Mouse (Mus musculus) hindbrain, embryonic 14.5 days (tissue): ENCODE data around the gene Atp8a2. TPM values are rescaled to one million over a fixed set of nuclear protein-coding genes. Genes with fewer than 3 reads are reported as not detected.
"Not testable (repeated sequence)": the region's sequence is repeated elsewhere in the genome, so short reads cannot be mapped to it uniquely, and the experiment has no call there.

ENCODE experiments used
- ATAC-seq: fragments of 200-750 bp; cut with Nextera tagmentation; 2 replicates; pipeline ENCODE4 v1.8.0; 2017; ENCODE audit warnings: moderate number of reproducible peaks, mild to moderate bottlenecking, moderate TSS enrichment, moderate library complexity; ENCODE audit not compliant: low FRiP score
- DNase-seq: peaks from one replicate; pipeline ENCODE4 v3.0.0-alpha.2; 2015; ENCODE audit warnings: low spot score
- H3K27ac ChIP-seq: fragments of 300-500 bp; sonication (generic); 2 replicates; pipeline ENCODE4 v1.5.1; 2014; ENCODE audit warnings: mild to moderate bottlenecking, moderate library complexity
- H3K27me3 ChIP-seq: fragments of 300-500 bp; sonication (generic); 2 replicates; pipeline ENCODE4 v1.6.1; 2014; ENCODE audit warnings: mild to moderate bottlenecking, low read length, mixed read lengths; ENCODE audit not compliant: control insufficient read depth, insufficient read depth
- H3K36me3 ChIP-seq: fragments of 300-500 bp; sonication (generic); replicated peaks from 2 replicates; pipeline ENCODE4 v1.6.1; 2014; ENCODE audit not compliant: control insufficient read depth, insufficient read depth
- H3K4me1 ChIP-seq: fragments of 300-500 bp; sonication (generic); replicated peaks from 2 replicates; pipeline ENCODE4 v1.6.1; 2014; ENCODE audit warnings: antibody characterized with exemption, low read length, mixed read lengths; ENCODE audit not compliant: control insufficient read depth, insufficient read depth
- H3K4me2 ChIP-seq: fragments of 300-500 bp; sonication (generic); replicated peaks from 2 replicates; pipeline ENCODE4 v1.6.1; 2014; ENCODE audit warnings: mild to moderate bottlenecking, moderate library complexity
- H3K4me3 ChIP-seq: fragments of 300-500 bp; sonication (generic); replicated peaks from 2 replicates; pipeline ENCODE4 v1.5.1; 2014; ENCODE audit warnings: mild to moderate bottlenecking, low read length
- H3K9ac ChIP-seq: fragments of 300-500 bp; sonication (generic); 2 replicates; pipeline ENCODE4 v1.6.1; 2014
- H3K9me3 ChIP-seq: fragments of 300-500 bp; sonication (generic); 2 replicates; pipeline ENCODE4 v1.6.1; 2016; ENCODE audit warnings: low read length; ENCODE audit not compliant: control insufficient read depth
- WGBS: fragments of 180-500 bp; shearing (Covaris S2); extraction: QIAGEN DNeasy Blood & Tissue Kit; methylation state at CpG from one replicate; pipeline ENCODE4 v1.1.7; 2014; 5-methylcytosine and 5-hydroxymethylcytosine counted together
- polyA plus RNA-seq: library from polyadenylated mRNA; unstranded; fragments of >200 nt; fragmentation: Nextera tagmentation; extraction: Ambion mirVana; gene quantifications from 2 replicates; pipeline ENCODE4 v1.2.1, GENCODE M21; 2014

Gene Atp8a2
- polyA plus RNA-seq, 1 experiment from 2014 or later: 40.3 TPM

DNA sequence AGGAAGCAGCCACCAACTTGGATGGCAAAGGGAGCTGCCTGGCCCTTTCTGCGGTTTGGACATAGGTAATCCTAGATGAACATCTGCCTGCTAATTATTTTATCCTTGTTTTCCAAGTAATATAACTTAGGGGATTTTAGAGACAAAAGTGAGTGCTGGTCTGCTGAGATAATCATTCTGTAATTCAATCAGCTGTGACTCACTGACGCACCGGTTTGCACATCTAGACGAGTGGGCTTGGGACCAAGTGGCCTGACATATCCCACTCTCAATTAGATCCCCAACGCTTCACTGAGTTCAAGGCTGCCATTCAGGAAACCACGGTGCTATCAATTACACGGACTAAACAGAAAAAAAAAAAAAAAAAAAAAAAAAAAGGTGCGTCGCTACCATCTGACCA lies 236.0 kb downstream of the Atp8a2 start:
- Histone ChIP-seq H3K4me1 (no peaks in the 10 kb centered on the region; the same call in 1 of the 2 replicates), H3K4me3 (no peak overlapping the region), H3K36me3 (no peaks in the 10 kb centered on the region), H3K27me3 (no peaks in the 10 kb centered on the region), H3K4me2 (no peak overlapping the region), H3K9me3 (no peaks in the 10 kb centered on the region), H3K9ac (no peak overlapping the region), H3K27ac (no peak overlapping the region)
- DNase-seq: no peak
- 44% methylated on average over 9 of the region's 9 CpGs for WGBS
- ATAC-seq: no peak

DNA sequence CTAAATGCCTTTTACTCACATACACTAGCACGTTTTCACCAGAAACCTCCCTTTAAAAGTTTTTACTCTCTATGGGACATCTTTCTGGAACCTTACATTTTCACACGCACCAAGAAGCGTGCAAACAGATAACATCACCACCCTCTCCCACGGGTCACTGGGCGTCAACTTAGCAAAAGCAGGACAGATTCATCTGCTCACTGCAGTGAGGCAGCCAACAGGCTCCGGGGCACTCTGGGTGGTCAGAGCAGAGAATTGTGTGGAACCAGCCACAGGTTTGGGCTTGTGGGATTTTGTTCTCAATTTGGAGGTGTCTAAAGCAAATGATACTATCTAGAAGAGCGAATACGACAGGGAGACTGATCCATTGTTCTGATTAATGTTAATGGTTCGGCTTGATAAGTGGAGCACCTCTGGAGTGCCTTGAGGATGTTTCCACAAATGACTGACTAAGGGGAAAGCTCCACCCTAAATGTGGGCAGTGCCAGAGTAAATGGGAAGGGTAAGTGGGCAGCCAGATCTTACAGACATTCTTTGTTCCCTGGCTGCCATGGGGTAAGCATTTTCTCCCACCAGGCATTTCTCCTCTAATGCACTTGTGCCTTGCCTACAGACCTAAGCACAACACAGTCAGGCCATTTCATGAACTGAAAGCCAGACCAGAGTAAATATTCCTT lies 236.6 kb downstream of the Atp8a2 start:
- 66% methylated on average over 9 of the region's 9 CpGs for WGBS
- Histone ChIP-seq H3K4me2 (no peak overlapping the region), H3K9me3 (no peaks in the 10 kb centered on the region), H3K9ac (no peak overlapping the region), H3K4me1 (no peaks in the 10 kb centered on the region; the same call in 1 of the 2 replicates), H3K36me3 (no peaks in the 10 kb centered on the region), H3K27me3 (no peaks in the 10 kb centered on the region), H3K4me3 (no peak overlapping the region), H3K27ac (no peak overlapping the region)
- DNase-seq: no peak
- no peak for ATAC-seq

DNA sequence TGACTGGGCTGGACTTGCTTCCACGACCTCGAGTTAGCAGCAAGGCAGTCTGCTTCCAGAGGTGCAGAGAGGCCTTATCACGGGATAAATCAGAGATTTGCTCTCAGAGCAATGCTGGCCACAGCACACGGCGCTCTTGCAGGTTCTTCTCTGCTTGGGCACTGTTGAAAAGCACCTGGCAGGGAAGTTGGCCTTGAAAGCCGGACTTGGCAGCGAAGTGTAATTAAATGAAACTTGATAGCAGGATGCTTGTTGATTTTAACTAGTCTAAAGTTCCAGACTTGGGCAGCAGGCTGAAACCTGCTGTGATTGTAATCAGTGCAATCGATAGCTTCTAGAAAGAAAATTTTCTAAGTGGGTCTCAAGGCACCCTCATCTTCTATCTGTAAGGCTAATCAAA lies 237.3 kb downstream of the Atp8a2 start:
- 68% methylated on average over 8 of the region's 8 CpGs for WGBS
- no peak overlapping the region for H3K27ac ChIP-seq

DNA sequence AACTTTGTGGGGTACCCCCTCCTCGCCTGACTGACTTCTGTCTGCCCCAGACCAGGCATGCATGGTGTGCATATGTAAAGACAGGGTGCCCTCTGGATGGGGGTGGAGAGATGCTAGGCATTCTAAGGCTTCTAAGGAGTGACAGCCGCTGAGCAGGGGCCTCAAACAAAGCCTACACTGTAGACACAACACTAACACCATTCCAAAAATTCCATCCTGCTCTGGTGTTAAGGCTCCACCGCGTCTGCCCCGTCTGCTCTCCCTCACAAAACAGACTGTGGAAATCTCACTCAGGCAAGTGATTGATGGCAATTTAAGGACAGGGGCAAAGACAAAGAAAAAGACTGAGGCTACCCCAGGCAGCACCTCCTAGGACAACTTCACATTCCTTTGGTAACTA lies 247.0 kb downstream of the Atp8a2 start:
- no peaks in the 10 kb centered on the region for H3K9me3 ChIP-seq
- ATAC-seq (no peak), DNase-seq (no peak)
- 3% methylated on average over 5 of the region's 5 CpGs for WGBS
- H3K36me3 ChIP-seq: no peaks in the 10 kb centered on the region
- H3K27me3 ChIP-seq: no peaks in the 10 kb centered on the region
- H3K4me2 ChIP-seq: no peak overlapping the region
- H3K27ac ChIP-seq: no peak overlapping the region
- no peak overlapping the region for H3K9ac ChIP-seq
- H3K4me1 ChIP-seq: no peaks in the 10 kb centered on the region
- no peak overlapping the region for H3K4me3 ChIP-seq

More for the DNA sequence above, 237.3 kb downstream of the Atp8a2 start:
- Histone ChIP-seq H3K4me3 (no peak overlapping the region), H3K9me3 (no peaks in the 10 kb centered on the region), H3K9ac (no peak overlapping the region), H3K36me3 (no peaks in the 10 kb centered on the region), H3K27me3 (no peaks in the 10 kb centered on the region), H3K4me1 (no peaks in the 10 kb centered on the region; the same call in 1 of the 2 replicates), H3K4me2 (no peak overlapping the region)
- ATAC-seq: no peak
- DNase-seq: no peak

DNA sequence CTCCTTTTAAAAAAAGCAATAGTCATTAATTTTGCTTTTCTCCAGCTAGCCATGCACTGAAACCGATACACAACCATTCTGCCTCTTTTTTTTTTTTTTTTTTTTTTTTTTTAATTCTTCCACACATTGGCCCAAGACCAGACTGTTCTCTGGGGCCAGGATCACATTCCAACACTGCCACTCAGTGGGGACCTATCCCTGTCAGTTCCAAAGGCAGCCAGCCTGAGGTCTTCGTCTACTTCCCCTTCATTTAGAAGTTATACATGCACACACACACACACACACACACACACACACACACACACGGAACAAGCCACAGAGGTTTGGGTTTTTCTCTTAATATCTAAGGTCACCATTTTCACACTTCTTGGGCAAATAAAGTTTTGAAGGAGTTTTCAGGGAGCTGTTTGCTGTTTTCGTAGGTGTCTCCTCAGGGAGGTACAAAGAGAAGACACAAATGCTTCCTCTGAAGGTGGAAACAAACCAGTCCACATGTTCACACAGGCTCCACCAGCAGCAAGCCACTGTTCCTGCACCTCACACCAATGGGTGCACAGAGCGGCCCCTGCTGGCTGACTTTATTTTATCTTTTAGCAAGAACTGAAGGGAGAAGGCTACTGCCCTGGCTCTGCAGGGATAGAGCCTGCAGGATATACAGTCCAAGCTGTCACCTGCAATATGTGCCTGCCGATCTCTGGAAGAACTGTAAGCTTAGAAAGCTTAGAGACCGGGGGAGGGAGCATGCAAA lies 253.9 kb downstream of the Atp8a2 start:
- Histone ChIP-seq H3K36me3 (no peaks in the 10 kb centered on the region), H3K4me1 (no peaks in the 10 kb centered on the region), H3K4me2 (no peak overlapping the region), H3K9ac (no peak overlapping the region), H3K4me3 (no peak overlapping the region), H3K27ac (no peak overlapping the region), H3K27me3 (no peaks in the 10 kb centered on the region), H3K9me3 (no peaks in the 10 kb centered on the region)
- ATAC-seq (peak; percentile 83), DNase-seq (peak; percentile 86)
- 35% methylated on average over 7 of the region's 7 CpGs for WGBS

DNA sequence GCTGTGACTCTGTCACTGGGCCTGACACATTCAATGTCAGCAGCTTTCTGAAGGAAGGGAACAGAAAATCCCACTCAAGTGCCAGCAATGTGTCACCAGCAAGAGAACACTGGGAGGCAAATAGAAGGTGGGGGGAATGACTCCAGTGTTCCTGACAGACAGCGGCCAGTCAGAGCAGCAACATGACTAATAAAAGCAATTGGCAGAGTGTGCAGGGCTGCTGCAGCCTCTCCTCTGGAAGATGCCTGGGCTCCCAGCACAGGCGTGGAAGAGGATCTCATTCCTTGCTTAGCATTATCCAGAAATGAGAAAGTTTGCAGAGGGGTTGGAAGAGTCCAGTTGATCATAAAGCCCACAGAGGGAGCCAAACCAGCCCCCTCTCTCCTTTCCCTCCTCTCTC lies 254.8 kb downstream of the Atp8a2 start:
- H3K27me3 ChIP-seq: no peaks in the 10 kb centered on the region
- H3K4me2 ChIP-seq: no peak overlapping the region
- no peak overlapping the region for H3K9ac ChIP-seq
- no peak overlapping the region for H3K4me3 ChIP-seq
- WGBS: 71% methylated on average over 2 of the region's 2 CpGs
- no peaks in the 10 kb centered on the region for H3K36me3 ChIP-seq
- no peaks in the 10 kb centered on the region for H3K9me3 ChIP-seq
- no peak overlapping the region for H3K27ac ChIP-seq
- DNase-seq: no peak
- H3K4me1 ChIP-seq: no peaks in the 10 kb centered on the region
- no peak for ATAC-seq

DNA sequence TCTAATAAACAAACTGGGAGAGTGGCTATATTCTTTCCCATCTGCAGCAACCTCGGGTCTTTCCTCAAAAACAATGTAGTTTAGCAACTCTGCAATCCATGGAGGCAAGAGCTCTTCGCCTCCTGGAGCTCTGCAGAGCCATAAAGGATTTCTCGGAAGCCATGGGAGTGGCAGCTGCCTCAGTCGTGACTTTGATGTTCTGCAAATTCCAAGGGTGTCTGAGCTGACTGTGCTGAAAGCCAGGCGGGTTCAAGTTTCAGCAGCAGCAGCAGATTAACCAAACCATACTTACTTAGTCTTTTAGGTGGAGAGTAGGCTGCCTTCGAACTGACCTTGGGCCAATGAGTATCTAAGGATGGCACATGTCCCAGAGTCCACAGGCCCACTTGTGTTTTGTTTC lies 264.6 kb downstream of the Atp8a2 start:
- Histone ChIP-seq H3K27ac (no peak overlapping the region), H3K4me3 (no peak overlapping the region), H3K27me3 (no peaks in the 10 kb centered on the region), H3K4me1 (no peaks in the 10 kb centered on the region), H3K4me2 (no peak overlapping the region), H3K9me3 (no peaks in the 10 kb centered on the region), H3K36me3 (no peaks in the 10 kb centered on the region), H3K9ac (no peak overlapping the region)
- DNase-seq (no peak), ATAC-seq (no peak)
- WGBS: 55% methylated on average over 6 of the region's 6 CpGs

DNA sequence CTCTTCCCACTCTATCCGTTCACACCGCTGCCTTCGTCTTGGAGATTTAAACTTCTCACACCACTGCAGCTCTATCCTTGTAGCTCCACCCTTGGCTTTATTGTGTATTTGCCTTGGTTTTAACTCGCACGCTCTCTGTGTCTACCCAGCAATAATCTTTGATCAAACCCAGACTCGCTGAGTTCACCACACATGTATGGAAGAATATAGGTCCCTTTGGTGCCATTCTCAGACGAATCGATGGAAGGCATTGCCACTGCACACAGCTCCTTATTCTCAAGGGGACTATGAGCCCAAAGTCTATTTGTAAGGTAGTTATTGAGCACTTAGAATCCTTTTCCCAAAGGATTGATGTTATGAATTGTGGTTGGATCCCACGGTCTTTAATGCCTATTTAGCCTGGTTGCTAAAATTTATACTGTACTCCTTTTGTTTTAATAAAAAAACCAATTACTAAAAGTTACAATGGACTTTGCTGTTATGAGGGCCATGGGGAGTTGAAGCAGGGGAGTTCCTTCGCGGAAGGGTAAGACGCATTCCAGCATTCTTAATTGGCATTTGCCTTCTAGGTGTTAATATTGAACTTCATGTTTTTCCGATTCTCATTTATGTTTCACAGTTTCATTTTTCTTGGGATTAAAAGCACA lies 265.4 kb downstream of the Atp8a2 start:
- Histone ChIP-seq H3K9me3 (no peaks in the 10 kb centered on the region), H3K27ac (no peak overlapping the region), H3K36me3 (no peaks in the 10 kb centered on the region), H3K4me3 (no peak overlapping the region), H3K27me3 (no peaks in the 10 kb centered on the region), H3K4me2 (no peak overlapping the region), H3K4me1 (no peaks in the 10 kb centered on the region), H3K9ac (no peak overlapping the region)
- ATAC-seq: 0 out of 2 replicates have a peak, but pooled peaks have one; percentile 34
- DNase-seq: no peak
- 81% methylated on average over 13 of the region's 13 CpGs for WGBS

DNA sequence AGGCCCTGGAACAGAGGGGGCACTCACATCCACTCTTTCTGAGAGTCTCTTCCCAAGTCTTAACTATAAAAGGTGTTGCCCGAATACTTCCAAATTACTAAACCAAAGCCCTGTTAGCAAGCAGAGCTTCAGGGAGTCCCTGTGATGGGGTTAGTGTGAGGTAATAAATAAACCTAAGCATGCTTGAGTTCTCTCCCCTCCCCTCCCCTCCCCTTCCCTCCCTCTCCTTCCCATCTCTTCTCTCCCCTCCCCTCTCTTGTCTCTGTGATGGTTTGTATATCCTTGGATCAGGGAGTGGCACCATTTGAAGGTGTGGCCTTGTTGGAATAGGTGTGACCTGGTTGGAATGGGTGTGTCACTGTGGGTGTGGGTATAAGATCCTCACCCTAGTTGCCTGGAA lies 267.8 kb downstream of the Atp8a2 start:
- not testable (repeated sequence) for H3K4me2 ChIP-seq, H3K9ac ChIP-seq, H3K4me3 ChIP-seq, ATAC-seq, H3K4me1 ChIP-seq, H3K27me3 ChIP-seq, H3K9me3 ChIP-seq, DNase-seq, H3K36me3 ChIP-seq, H3K27ac ChIP-seq
- WGBS: 97% methylated on average over 1 of the region's 1 CpGs
